21 mouse cellular contexts compared by ENCODE assay signal in genomic region chr9:21010362-21010761, GRCm38 (mm10). TPM values are rescaled to one million over a fixed set of nuclear protein-coding genes. Genes with fewer than 3 reads are reported as not detected.
DNase-seq lines count a peak whose midpoint lies in the region; ATAC-seq and TF ChIP-seq lines count a peak whose summit lies in the region.
"Had no signal": no experiment of that assay in that cellular context is flagged by ENCODE, and none has a peak within 500 bp of the region (broad histone marks: within the 10 kb centered on the region; RNA-seq: fewer than 3 reads in every experiment).

No protein-coding gene starts in this region.

- H3K27ac ChIP-seq in gastrocnemius, adult 2 months = peak overlapping the region; percentile 63
- peak overlapping the region; percentile 43; the same call in 1 of the 2 replicates for H3K27ac ChIP-seq in lung, postnatal 0 days (ENCODE audit: low read length)
- H3K27ac ChIP-seq in forebrain, postnatal 0 days (ENCODE audit: low read depth, low read length) = no peak overlapping the region
- H3K27ac ChIP-seq: embryonic facial prominence, embryonic 12.5 days; hindbrain, embryonic 13.5 days; kidney, embryonic 15.5 days; limb, embryonic 13.5 days had no signal

- no peaks in the 10 kb centered on the region for H3K27me3 ChIP-seq in lung, postnatal 0 days (replicated peaks; ENCODE audit: insufficient read depth, low read length)
- H3K27me3 ChIP-seq in forebrain, postnatal 0 days (ENCODE audit: insufficient read depth, low read length) = peaks cover 6% of the 10 kb centered on the region; the same call in 1 of the 2 replicates

- peak; percentile 26 for TF ChIP-seq EP300 in lung, postnatal 0 days (IDR thresholded peaks at IDR 0.05)

- H3K4me2 ChIP-seq in lung, postnatal 0 days (replicated peaks; ENCODE audit: low read depth, low read length) = no peak overlapping the region
- no peak overlapping the region for H3K4me2 ChIP-seq in forebrain, postnatal 0 days (ENCODE audit: low read depth)
- H3K4me2 ChIP-seq: embryonic facial prominence, embryonic 12.5 days; hindbrain, embryonic 13.5 days; kidney, embryonic 15.5 days; limb, embryonic 13.5 days; midbrain, embryonic 11.5 days had no signal

- intact Hi-C loops in gastrocnemius, adult 2 months (cut with DNase I) = no loop called here
- intact Hi-C loops in gastrocnemius, postnatal 36 days (cut with DNase I) = no loop called here
- intact Hi-C loops in heart, postnatal 36 days (cut with DNase I) = no loop called here

- H3K36me3 ChIP-seq in lung, postnatal 0 days (ENCODE audit: insufficient read depth, low read length) = 0 out of 2 replicates have a peak, but pooled peaks cover 16% of the 10 kb centered on the region
- peaks cover 34% of the 10 kb centered on the region for H3K36me3 ChIP-seq in forebrain, postnatal 0 days (ENCODE audit: insufficient read depth)

- no peak overlapping the region for H3K9ac ChIP-seq in lung, postnatal 0 days (replicated peaks; ENCODE audit: low read depth)
- no peak overlapping the region for H3K9ac ChIP-seq in forebrain, postnatal 0 days
- H3K9ac ChIP-seq: embryonic facial prominence, embryonic 12.5 days; hindbrain, embryonic 13.5 days; kidney, embryonic 15.5 days; limb, embryonic 13.5 days had no signal

- H3K9me3 ChIP-seq in lung, postnatal 0 days (ENCODE audit: low read length) = no peaks in the 10 kb centered on the region
- no peaks in the 10 kb centered on the region for H3K9me3 ChIP-seq in forebrain, postnatal 0 days (ENCODE audit: low read length)
- H3K9me3 ChIP-seq: embryonic facial prominence, embryonic 12.5 days; hindbrain, embryonic 13.5 days; kidney, embryonic 15.5 days; limb, embryonic 13.5 days had no signal

- ATAC-seq in lung, postnatal 0 days = 0 out of 2 replicates have a peak, but pooled peaks have one; percentile 34
- no peak for ATAC-seq in forebrain, postnatal 0 days

- peaks cover 10% of the 10 kb centered on the region for H3K4me1 ChIP-seq in lung, postnatal 0 days (ENCODE audit: insufficient read depth, low read depth, low read length)
- no peaks in the 10 kb centered on the region for H3K4me1 ChIP-seq in forebrain, postnatal 0 days (ENCODE audit: insufficient read depth)

- DNase-seq in gastrocnemius, adult 2 months = peak; percentile 69
- no peak for DNase-seq in gastrocnemius, postnatal 36 days
- DNase-seq in heart, postnatal 36 days = peak; percentile 36 to 49
- no peak for DNase-seq in heart, postnatal 4 days
- peak; percentile 34 for DNase-seq in 3T3-L1 (ENCODE audit: low read depth, low spot score)
- DNase-seq in lung, postnatal 0 days (ENCODE audit: low spot score) = peak; percentile 42
- DNase-seq in left cerebral cortex, adult 8-10 months (ENCODE audit: low spot score in 2 of 2) = no peak
- DNase-seq in forebrain, postnatal 0 days = no peak
- DNase-seq: cerebellum, adult 18-20 months; cerebellum, postnatal 25 days; kidney, adult 11 months; kidney, postnatal 4 days; thymus, adult 18-20 months; thymus, postnatal 36 days had no signal

- no peak overlapping the region for H3K4me3 ChIP-seq in gastrocnemius, adult 2 months
- H3K4me3 ChIP-seq in lung, postnatal 0 days (ENCODE audit: low read depth, low read length) = no peak overlapping the region
- no peak overlapping the region for H3K4me3 ChIP-seq in forebrain, postnatal 0 days (ENCODE audit: low read depth, low read length)
- H3K4me3 ChIP-seq: embryonic facial prominence, embryonic 12.5 days; hindbrain, embryonic 13.5 days; kidney, embryonic 15.5 days; limb, embryonic 13.5 days had no signal

- 11% methylated on average over 2 of the region's 2 CpGs for WGBS in lung, postnatal 0 days
- 65% methylated on average over 2 of the region's 2 CpGs for WGBS in forebrain, postnatal 0 days

- TF ChIP-seq CTCF in gastrocnemius, adult 2 months (IDR thresholded peaks at IDR 0.05) = no peak
- no peak for TF ChIP-seq CTCF in lung, postnatal 0 days (IDR thresholded peaks at IDR 0.05)
- no peak for TF ChIP-seq CTCF in forebrain, postnatal 0 days (IDR thresholded peaks at IDR 0.05; ENCODE audit: low read depth)

RNA-seq across cellular contexts. Expression of gene Icam1, which starts 5.4 kb away (rescaled TPM):
- 1 to 10 TPM; 1.7 to 1.9 TPM for total RNA-seq in gastrocnemius, adult 2 months (2021)
- total RNA-seq in gastrocnemius, postnatal 36 days (2021) = 1 to 10 TPM; 1.9 to 2.1 TPM
- total RNA-seq in heart, postnatal 36 days (2021) = 1 to 10 TPM; 8.5 to 9.9 TPM
- total RNA-seq in heart, postnatal 4 days (2021) = 1 to 10 TPM; 8.0 to 8.5 TPM
- 236 and 352 TPM in 2 replicates for polyA plus RNA-seq in lung, postnatal 0 days (2015; fragmentation: Nextera tagmentation; extraction: Ambion mirVana)
- 1 to 10 TPM; 2.2 to 4.8 (median 4.1) TPM for total RNA-seq in left cerebral cortex, adult 8-10 months (2022)
- 3.2 and 3.7 TPM in 2 replicates for total RNA-seq in forebrain, postnatal 0 days (2014; rRNA removed)
- polyA plus RNA-seq in forebrain, postnatal 0 days (2015; fragmentation: Nextera tagmentation; extraction: Ambion mirVana) = 3.1 and 3.6 TPM in 2 replicates

RNA-seq across cellular contexts. Expression of gene Mrpl4, which starts 7.8 kb away (rescaled TPM):
- 10 to 100 TPM; 51.8 to 70.0 TPM for total RNA-seq in gastrocnemius, adult 2 months (2021)
- 10 to 100 TPM; 58.5 to 58.7 TPM for total RNA-seq in gastrocnemius, postnatal 36 days (2021)
- total RNA-seq in heart, postnatal 36 days (2021) = 100 to 1,000 TPM; 139 to 148 TPM
- 10 to 100 TPM; 85.7 to 98.0 TPM for total RNA-seq in heart, postnatal 4 days (2021)
- polyA plus RNA-seq in lung, postnatal 0 days (2015; fragmentation: Nextera tagmentation; extraction: Ambion mirVana) = 112 and 125 TPM in 2 replicates
- 10 to 100 TPM; 55.3 to 68.0 (median 56.9) TPM for total RNA-seq in left cerebral cortex, adult 8-10 months (2022)
- total RNA-seq in forebrain, postnatal 0 days (2014; rRNA removed) = 59.9 and 77.8 TPM in 2 replicates
- 101 and 111 TPM in 2 replicates for polyA plus RNA-seq in forebrain, postnatal 0 days (2015; fragmentation: Nextera tagmentation; extraction: Ambion mirVana)

RNA-seq across cellular contexts. Expression of gene Icam4, which starts 18.8 kb away (rescaled TPM):
- total RNA-seq in gastrocnemius, adult 2 months (2021) = 1 to 10 TPM; 1.2 to 2.2 TPM
- total RNA-seq in gastrocnemius, postnatal 36 days (2021) = 1 to 10 TPM; 1.2 to 1.7 TPM
- total RNA-seq in heart, postnatal 36 days (2021) = 1 to 10 TPM in 1 of 2 experiments, under 1 TPM in 1; 0.65 to 1.1 TPM
- total RNA-seq in heart, postnatal 4 days (2021) = under 1 TPM; 0.27 to 0.93 TPM
- polyA plus RNA-seq in lung, postnatal 0 days (2015; fragmentation: Nextera tagmentation; extraction: Ambion mirVana) = 3.3 and 3.8 TPM in 2 replicates
- total RNA-seq in left cerebral cortex, adult 8-10 months (2022) = 1 to 10 TPM; 1.5 to 2.3 (median 1.8) TPM
- not detected in 2 replicates for total RNA-seq in forebrain, postnatal 0 days (2014; rRNA removed)
- not detected in 2 replicates for polyA plus RNA-seq in forebrain, postnatal 0 days (2015; fragmentation: Nextera tagmentation; extraction: Ambion mirVana)

RNA-seq across cellular contexts. Expression of gene Icam5, which starts 21.5 kb away (rescaled TPM):
- total RNA-seq in gastrocnemius, adult 2 months (2021) = not detected
- total RNA-seq in gastrocnemius, postnatal 36 days (2021) = not detected
- total RNA-seq in heart, postnatal 36 days (2021) = not detected
- total RNA-seq in heart, postnatal 4 days (2021) = not detected
- 0.18 and 0.27 TPM in 2 replicates for polyA plus RNA-seq in lung, postnatal 0 days (2015; fragmentation: Nextera tagmentation; extraction: Ambion mirVana)
- total RNA-seq in left cerebral cortex, adult 8-10 months (2022) = 100 to 1,000 TPM; 194 to 206 (median 202) TPM
- total RNA-seq in forebrain, postnatal 0 days (2014; rRNA removed) = 17.2 and 19.4 TPM in 2 replicates
- 8.2 and 10.3 TPM in 2 replicates for polyA plus RNA-seq in forebrain, postnatal 0 days (2015; fragmentation: Nextera tagmentation; extraction: Ambion mirVana)
- total RNA-seq: gastrocnemius, adult 18-20 months had no signal
- polyA plus RNA-seq: forebrain, embryonic 11.5 days; midbrain, embryonic 11.5 days had no signal

RNA-seq across cellular contexts. Expression of gene S1pr2, which starts 33.8 kb away (rescaled TPM):
- 1 to 10 TPM; 2.0 to 2.3 TPM for total RNA-seq in gastrocnemius, adult 2 months (2021)
- total RNA-seq in gastrocnemius, postnatal 36 days (2021) = 1 to 10 TPM; 1.5 to 1.6 TPM
- total RNA-seq in heart, postnatal 36 days (2021) = 1 to 10 TPM; 3.9 to 5.1 TPM
- total RNA-seq in heart, postnatal 4 days (2021) = 10 to 100 TPM in 1 of 2 experiments, 1 to 10 TPM in 1; 8.4 to 11.1 TPM
- polyA plus RNA-seq in lung, postnatal 0 days (2015; fragmentation: Nextera tagmentation; extraction: Ambion mirVana) = 60.8 and 62.3 TPM in 2 replicates
- 1 to 10 TPM; 2.0 to 3.4 (median 2.7) TPM for total RNA-seq in left cerebral cortex, adult 8-10 months (2022)
- 3.7 and 4.0 TPM in 2 replicates for total RNA-seq in forebrain, postnatal 0 days (2014; rRNA removed)
- 5.1 and 5.7 TPM in 2 replicates for polyA plus RNA-seq in forebrain, postnatal 0 days (2015; fragmentation: Nextera tagmentation; extraction: Ambion mirVana)

Comparison
In these comparisons a context has a peak if more than half of its experiments do, and no peak if none do; other contexts are left out.
1. DNase-seq: peak in gastrocnemius, adult 2 months (single experiment), heart, postnatal 36 days (2 of 2), 3T3-L1 (single experiment) and lung, postnatal 0 days (single experiment); none in gastrocnemius, postnatal 36 days (0 of 2), heart, postnatal 4 days (single experiment), left cerebral cortex, adult 8-10 months (0 of 2) and forebrain, postnatal 0 days (single experiment).